Mouse (Mus musculus): Measurements from ENCODE around the gene Lrrc14b.

- TF ChIP-seq MYC (IDR thresholded peaks at IDR 0.05; ENCODE audit: low read depth, low read length) = no peak
- no peak for TF ChIP-seq MAX (IDR thresholded peaks at IDR 0.05; ENCODE audit: low read length)
- no peak for TF ChIP-seq ZKSCAN1 (IDR thresholded peaks at IDR 0.05; ENCODE audit: borderline replicate concordance, low read depth, low read length)
- no peak for TF ChIP-seq ETS1 (conservative IDR thresholded peaks at IDR 0.05; ENCODE audit: low read depth, low read length)
- TF ChIP-seq CTCF (conservative IDR thresholded peaks at IDR 0.05 in 1 of 2, IDR thresholded peaks at IDR 0.05 in 1 of 2; ENCODE audit: low read depth in 2 of 2, low read length in 2 of 2) = no peak
- TF ChIP-seq E2F4 (IDR thresholded peaks at IDR 0.05; ENCODE audit: insufficient replicate concordance, low read depth, low read length) = no peak
- TF ChIP-seq POLR2A (IDR thresholded peaks at IDR 0.05; ENCODE audit: low read depth, low read length) = no peak
- TF ChIP-seq EP300 (IDR thresholded peaks at IDR 0.05; ENCODE audit: low read length) = no peak
- TF ChIP-seq ELF1 (IDR thresholded peaks at IDR 0.05; ENCODE audit: low read depth, low read length) = no peak
- TF ChIP-seq USF1 (IDR thresholded peaks at IDR 0.05; ENCODE audit: low read depth, low read length) = no peak
- no peak for TF ChIP-seq MAFK (IDR thresholded peaks at IDR 0.05; ENCODE audit: insufficient replicate concordance, low read length)
Measured at GRCm38 (mm10) chr13:74391156-74391555, 27.4 kb upstream of the Lrrc14b start.

All from CH12.LX (cell line).